Mouse (Mus musculus): ENCODE data around the gene Gdap1l1.
"Not testable (repeated sequence)": the region's sequence is repeated elsewhere in the genome, so short reads cannot be mapped to it uniquely, and the experiment has no call there.

Gdap1l1 gene

GRCm38 (mm10) chr2:163438246-163438618 is at the start of gene Gdap1l1:
Gene Gdap1l1 (plus strand): TSS chr2:163438476.
- in situ Hi-C loops (cut with MboI; ENCODE audit: low pct_unique_long_range_greater_than_20kb in 1 of 2, low sequenced_read_pairs in 2 of 2, unreplicated experiment in 1 of 2): no loop called here

GRCm38 (mm10) chr2:163392436-163392835 is 45.8 kb upstream of the Gdap1l1 start:
- in situ Hi-C loops (cut with MboI; ENCODE audit: low pct_unique_long_range_greater_than_20kb in 1 of 2, low sequenced_read_pairs in 2 of 2, unreplicated experiment in 1 of 2): no loop called here

- in situ Hi-C loops (cut with MboI; ENCODE audit: low pct_unique_long_range_greater_than_20kb in 1 of 2, low sequenced_read_pairs in 2 of 2, unreplicated experiment in 1 of 2): no loop called here
These were observed 45.0 kb upstream of the Gdap1l1 start for GRCm38 (mm10) chr2:163393241-163393640.

GRCm38 (mm10) chr2:163393976-163394375 is 44.3 kb upstream of the Gdap1l1 start:
- in situ Hi-C loops (cut with MboI; ENCODE audit: low pct_unique_long_range_greater_than_20kb in 1 of 2, low sequenced_read_pairs in 2 of 2, unreplicated experiment in 1 of 2): no loop called here

- in situ Hi-C loops (cut with MboI; ENCODE audit: low pct_unique_long_range_greater_than_20kb in 1 of 2, low sequenced_read_pairs in 2 of 2, unreplicated experiment in 1 of 2): loop anchor here in 1 of 2 experiments (5.0 kb wide), 1 partner anchor 53 kb away; no protein-coding TSS in a partner anchor
These were observed 43.3 kb upstream of the Gdap1l1 start for GRCm38 (mm10) chr2:163394977-163395376.

GRCm38 (mm10) chr2:163397071-163397470 is 41.2 kb upstream of the Gdap1l1 start:
- in situ Hi-C loops (cut with MboI; ENCODE audit: low pct_unique_long_range_greater_than_20kb in 1 of 2, low sequenced_read_pairs in 2 of 2, unreplicated experiment in 1 of 2): loop anchor here in 1 of 2 experiments (5.0 kb wide), 1 partner anchor 55 kb away; no protein-coding TSS in a partner anchor

- in situ Hi-C loops (cut with MboI; ENCODE audit: low pct_unique_long_range_greater_than_20kb in 1 of 2, low sequenced_read_pairs in 2 of 2, unreplicated experiment in 1 of 2): loop anchor here in 1 of 2 experiments (5.0 kb wide), 1 partner anchor 56 kb away; no protein-coding TSS in a partner anchor
These were observed 40.4 kb upstream of the Gdap1l1 start, which contains the start of gene Jph2 for GRCm38 (mm10) chr2:163397905-163398304. Gene Jph2 (minus strand): TSS chr2:163397993.

- in situ Hi-C loops (cut with MboI; ENCODE audit: low pct_unique_long_range_greater_than_20kb in 1 of 2, low sequenced_read_pairs in 2 of 2, unreplicated experiment in 1 of 2): loop anchor here in 1 of 2 experiments (5.0 kb wide), 1 partner anchor 56 kb away; no protein-coding TSS in a partner anchor
These were observed 39.5 kb upstream of the Gdap1l1 start for GRCm38 (mm10) chr2:163398770-163399169.

GRCm38 (mm10) chr2:163399222-163399621 is 39.1 kb upstream of the Gdap1l1 start:
- in situ Hi-C loops (cut with MboI; ENCODE audit: low pct_unique_long_range_greater_than_20kb in 1 of 2, low sequenced_read_pairs in 2 of 2, unreplicated experiment in 1 of 2): loop anchor here in 1 of 2 experiments (5.0 kb wide), 1 partner anchor 57 kb away; no protein-coding TSS in a partner anchor

- in situ Hi-C loops (cut with MboI; ENCODE audit: low pct_unique_long_range_greater_than_20kb in 1 of 2, low sequenced_read_pairs in 2 of 2, unreplicated experiment in 1 of 2): loop anchor here in 1 of 2 experiments (5.0 kb wide), 1 partner anchor 59 kb away; no protein-coding TSS in a partner anchor
These were observed 37.1 kb upstream of the Gdap1l1 start for GRCm38 (mm10) chr2:163401221-163401620.

- in situ Hi-C loops (cut with MboI; ENCODE audit: low pct_unique_long_range_greater_than_20kb in 1 of 2, low sequenced_read_pairs in 2 of 2, unreplicated experiment in 1 of 2): loop anchor here in 1 of 2 experiments (5.0 kb wide), 1 partner anchor 62 kb away; no protein-coding TSS in a partner anchor
These were observed 34.0 kb upstream of the Gdap1l1 start for GRCm38 (mm10) chr2:163404037-163404815.

GRCm38 (mm10) chr2:163410211-163410610 is 28.1 kb upstream of the Gdap1l1 start:
- in situ Hi-C loops (cut with MboI; ENCODE audit: low pct_unique_long_range_greater_than_20kb in 1 of 2, low sequenced_read_pairs in 2 of 2, unreplicated experiment in 1 of 2): no loop called here

GRCm38 (mm10) chr2:163411344-163411743 is 26.9 kb upstream of the Gdap1l1 start:
- in situ Hi-C loops (cut with MboI; ENCODE audit: low pct_unique_long_range_greater_than_20kb in 1 of 2, low sequenced_read_pairs in 2 of 2, unreplicated experiment in 1 of 2): not testable (repeated sequence)

- in situ Hi-C loops (cut with MboI; ENCODE audit: low pct_unique_long_range_greater_than_20kb in 1 of 2, low sequenced_read_pairs in 2 of 2, unreplicated experiment in 1 of 2): no loop called here
These were observed 26.4 kb upstream of the Gdap1l1 start for GRCm38 (mm10) chr2:163411840-163412239.

GRCm38 (mm10) chr2:163412419-163412818 is 25.9 kb upstream of the Gdap1l1 start:
- in situ Hi-C loops (cut with MboI; ENCODE audit: low pct_unique_long_range_greater_than_20kb in 1 of 2, low sequenced_read_pairs in 2 of 2, unreplicated experiment in 1 of 2): no loop called here

GRCm38 (mm10) chr2:163412846-163413590 is 25.3 kb upstream of the Gdap1l1 start:
- in situ Hi-C loops (cut with MboI; ENCODE audit: low pct_unique_long_range_greater_than_20kb in 1 of 2, low sequenced_read_pairs in 2 of 2, unreplicated experiment in 1 of 2): no loop called here

GRCm38 (mm10) chr2:163417026-163417425 is 21.2 kb upstream of the Gdap1l1 start:
- in situ Hi-C loops (cut with MboI; ENCODE audit: low pct_unique_long_range_greater_than_20kb in 1 of 2, low sequenced_read_pairs in 2 of 2, unreplicated experiment in 1 of 2): no loop called here

- in situ Hi-C loops (cut with MboI; ENCODE audit: low pct_unique_long_range_greater_than_20kb in 1 of 2, low sequenced_read_pairs in 2 of 2, unreplicated experiment in 1 of 2): no loop called here
These were observed 20.4 kb upstream of the Gdap1l1 start for GRCm38 (mm10) chr2:163417830-163418229.

GRCm38 (mm10) chr2:163418841-163419345 is 19.4 kb upstream of the Gdap1l1 start:
- in situ Hi-C loops (cut with MboI; ENCODE audit: low pct_unique_long_range_greater_than_20kb in 1 of 2, low sequenced_read_pairs in 2 of 2, unreplicated experiment in 1 of 2): no loop called here
